Comparison of ENCODE assay signal across 8 mouse cellular contexts in the genomic region with DNA sequence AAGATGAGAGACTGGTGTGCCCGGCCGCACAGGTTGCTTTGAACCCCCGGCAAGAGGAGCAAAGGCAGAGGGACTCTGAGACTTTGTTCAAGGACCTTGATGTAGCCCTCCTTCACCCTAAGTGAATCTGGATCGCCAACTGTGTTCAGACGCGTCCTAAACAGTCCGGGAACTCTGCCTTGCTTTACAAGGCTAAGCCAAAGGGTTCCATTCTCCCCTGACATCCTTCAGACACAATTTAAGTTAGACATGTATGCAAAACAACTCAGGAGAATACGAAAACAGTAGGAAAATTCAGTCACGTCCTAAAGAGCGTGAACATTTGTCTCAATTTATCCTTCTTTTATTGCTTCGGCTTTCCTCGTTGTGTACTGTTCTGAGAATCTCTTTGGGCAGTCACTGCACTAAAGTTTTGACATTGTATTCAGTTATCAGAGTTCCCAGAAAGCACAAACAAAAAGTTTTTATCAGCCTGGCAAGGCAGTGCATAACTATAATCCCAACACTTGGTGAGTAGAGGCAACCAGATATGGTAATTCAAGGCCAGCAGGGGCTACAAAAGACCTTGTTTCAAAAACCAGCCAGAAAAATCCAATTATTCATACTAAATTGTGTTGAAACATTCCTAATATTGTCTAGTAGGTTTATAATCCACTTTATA. TPM values are rescaled to one million over a fixed set of nuclear protein-coding genes. Genes with fewer than 3 reads are reported as not detected.
DNase-seq lines count a peak whose midpoint lies in the region; ATAC-seq and TF ChIP-seq lines count a peak whose summit lies in the region.

No protein-coding gene starts in this region.

- H3K4me3 ChIP-seq in lung, embryonic 15.5 days: peak overlapping the region; percentile 87
- peak overlapping the region; percentile 98 for H3K4me3 ChIP-seq in embryonic facial prominence, embryonic 12.5 days
- H3K4me3 ChIP-seq in intestine, postnatal 0 days (ENCODE audit: low read depth, low read length): peak overlapping the region; percentile 89
- peak overlapping the region; percentile 84 for H3K4me3 ChIP-seq in neural tube, embryonic 14.5 days (ENCODE audit: low read depth, low read length)

- peak overlapping the region; percentile 89 for H3K4me2 ChIP-seq in lung, embryonic 15.5 days
- H3K4me2 ChIP-seq in embryonic facial prominence, embryonic 12.5 days (replicated peaks): peak overlapping the region; percentile 70
- H3K4me2 ChIP-seq in intestine, postnatal 0 days (replicated peaks; ENCODE audit: low read depth): peak overlapping the region; percentile 96
- peak overlapping the region; percentile 70 for H3K4me2 ChIP-seq in neural tube, embryonic 14.5 days (ENCODE audit: low read depth, low read length)

- peak overlapping the region; percentile 92 for H3K27ac ChIP-seq in lung, embryonic 15.5 days
- H3K27ac ChIP-seq in embryonic facial prominence, embryonic 12.5 days: peak overlapping the region; percentile 94
- H3K27ac ChIP-seq in intestine, postnatal 0 days (ENCODE audit: low read depth, low read length): peak overlapping the region; percentile 99; the same call in 1 of the 2 replicates
- peak overlapping the region; percentile 93 for H3K27ac ChIP-seq in neural tube, embryonic 14.5 days (ENCODE audit: low read depth, low read length)

- peak overlapping the region; percentile 89 for H3K9ac ChIP-seq in lung, embryonic 15.5 days
- H3K9ac ChIP-seq in embryonic facial prominence, embryonic 12.5 days: peak overlapping the region; percentile 38; the same call in 1 of the 2 replicates
- peak overlapping the region; percentile 93; the same call in 1 of the 2 replicates for H3K9ac ChIP-seq in intestine, postnatal 0 days (ENCODE audit: low read depth, low read length)
- peak overlapping the region; percentile 81 for H3K9ac ChIP-seq in neural tube, embryonic 14.5 days (replicated peaks; ENCODE audit: low read depth, low read length)

- DNase-seq in lung, adult 18-20 months: no peak
- DNase-seq in frontal cortex, postnatal 36 days (ENCODE audit: low spot score in 2 of 2): no peak
- no peak for DNase-seq in layer of hippocampus, adult 9-10 months (ENCODE audit: low spot score)
- DNase-seq in adrenal gland, postnatal 14 days: no peak

- no peak for TF ChIP-seq CTCF in intestine, postnatal 0 days (IDR thresholded peaks at IDR 0.05; ENCODE audit: low read depth)

- H3K9me3 ChIP-seq in lung, embryonic 15.5 days: no peaks in the 10 kb centered on the region
- no peaks in the 10 kb centered on the region for H3K9me3 ChIP-seq in embryonic facial prominence, embryonic 12.5 days
- no peaks in the 10 kb centered on the region for H3K9me3 ChIP-seq in intestine, postnatal 0 days (ENCODE audit: control insufficient read depth)
- no peaks in the 10 kb centered on the region for H3K9me3 ChIP-seq in neural tube, embryonic 14.5 days (ENCODE audit: control insufficient read depth, low read length)

- no peak for ATAC-seq in lung, embryonic 15.5 days (ENCODE audit: borderline replicate concordance, extremely low read depth, low FRiP score, low TSS enrichment)
- peak; percentile 16 for ATAC-seq in embryonic facial prominence, embryonic 12.5 days (ENCODE audit: insufficient number of reproducible peaks, insufficient read depth, low FRiP score, low TSS enrichment)
- no peak for ATAC-seq in intestine, postnatal 0 days
- ATAC-seq in neural tube, embryonic 14.5 days (ENCODE audit: low read depth): no peak

- H3K27me3 ChIP-seq in lung, embryonic 15.5 days: no peaks in the 10 kb centered on the region
- H3K27me3 ChIP-seq in embryonic facial prominence, embryonic 12.5 days: no peaks in the 10 kb centered on the region
- no peaks in the 10 kb centered on the region for H3K27me3 ChIP-seq in intestine, postnatal 0 days (replicated peaks; ENCODE audit: control insufficient read depth, insufficient read depth, low read length)
- H3K27me3 ChIP-seq in neural tube, embryonic 14.5 days (ENCODE audit: control insufficient read depth, insufficient read depth, low read length): no peaks in the 10 kb centered on the region

- peaks cover 23% of the 10 kb centered on the region for H3K4me1 ChIP-seq in lung, embryonic 15.5 days
- H3K4me1 ChIP-seq in embryonic facial prominence, embryonic 12.5 days: peaks cover 9% of the 10 kb centered on the region
- no peaks in the 10 kb centered on the region for H3K4me1 ChIP-seq in intestine, postnatal 0 days (replicated peaks; ENCODE audit: control insufficient read depth, insufficient read depth, low read length)
- peaks cover 16% of the 10 kb centered on the region for H3K4me1 ChIP-seq in neural tube, embryonic 14.5 days (ENCODE audit: control insufficient read depth, insufficient read depth, low read length)

- H3K36me3 ChIP-seq in lung, embryonic 15.5 days: no peaks in the 10 kb centered on the region
- no peaks in the 10 kb centered on the region for H3K36me3 ChIP-seq in embryonic facial prominence, embryonic 12.5 days
- no peaks in the 10 kb centered on the region for H3K36me3 ChIP-seq in intestine, postnatal 0 days (ENCODE audit: control insufficient read depth, insufficient read depth)
- no peaks in the 10 kb centered on the region for H3K36me3 ChIP-seq in neural tube, embryonic 14.5 days (ENCODE audit: control insufficient read depth, insufficient read depth, low read length)

- 8% methylated on average over 12 of the region's 12 CpGs for WGBS in lung, embryonic 15.5 days
- 15% methylated on average over 12 of the region's 12 CpGs for WGBS in embryonic facial prominence, embryonic 12.5 days
- 4% methylated on average over 12 of the region's 12 CpGs for WGBS in intestine, postnatal 0 days
- WGBS in neural tube, embryonic 14.5 days: 7% methylated on average over 12 of the region's 12 CpGs

RNA-seq across cellular contexts. Expression of a gene that starts 0.5 kb away (rescaled TPM):
- polyA plus RNA-seq in lung, embryonic 15.5 days (2015; fragmentation: Nextera tagmentation; extraction: Ambion mirVana): 7.2 and 8.4 TPM in 2 replicates
- 10.8 and 13.5 TPM in 2 replicates for polyA plus RNA-seq in embryonic facial prominence, embryonic 12.5 days (2016; fragmentation: Nextera tagmentation; extraction: Ambion mirVana)
- polyA plus RNA-seq in intestine, postnatal 0 days (2015; fragmentation: Nextera tagmentation; extraction: Ambion mirVana): 3.3 and 3.8 TPM in 2 replicates
- 6.9 and 9.9 TPM in 2 replicates for polyA plus RNA-seq in neural tube, embryonic 14.5 days (2014; fragmentation: Nextera tagmentation; extraction: Ambion mirVana)
- 39.6 TPM in 2 replicates for total RNA-seq in adrenal gland, postnatal 14 days (2021)

Comparison
In these comparisons a context has a peak if more than half of its experiments do, and no peak if none do; other contexts are left out.
1. H3K9ac ChIP-seq: peak in every context shown above with its lines; median percentile 93 in intestine, postnatal 0 days; 89 in lung, embryonic 15.5 days; 81 in neural tube, embryonic 14.5 days; 38 in embryonic facial prominence, embryonic 12.5 days.